Mouse (Mus musculus) neutrophil, adult 5-6 weeks (primary cell): ENCODE results near the gene Thap4. TPM values are rescaled to one million over a fixed set of nuclear protein-coding genes. Genes with fewer than 3 reads are reported as not detected.
"Not testable (repeated sequence)": the region's sequence is repeated elsewhere in the genome, so short reads cannot be mapped to it uniquely, and the experiment has no call there.

Source experiments
- ATAC-seq: fragments of 151-379, 151-347 bp; 2 replicates; pipeline ENCODE4 v1.8.0; 2017; ENCODE audit warnings: mild to moderate bottlenecking, moderate TSS enrichment; ENCODE audit not compliant: insufficient number of reproducible peaks, poor library complexity, low FRiP score, severe bottlenecking; ENCODE audit errors: extremely low read depth
- total RNA-seq: library from RNA; stranded (forward); fragments of 200-1000 nt; gene quantifications from 2 replicates; pipeline ENCODE4 v1.2.3, GENCODE M21; 2017

The Thap4 gene
- total RNA-seq, 1 experiment from 2014 or later, result 10.9 TPM

GRCm38 (mm10) chr1:93658559-93658958, 96.1 kb downstream of the Thap4 start, which contains the start of gene Stk25:
TSS of gene Stk25 (minus strand) at chr1:93658659.
- not testable (repeated sequence) for ATAC-seq

- no peak for ATAC-seq
Measured at GRCm38 (mm10) chr1:93657025-93657360, 97.7 kb downstream of the Thap4 start.

- no peak for ATAC-seq
Measured at GRCm38 (mm10) chr1:93656325-93657024, 98.2 kb downstream of the Thap4 start.

DNA sequence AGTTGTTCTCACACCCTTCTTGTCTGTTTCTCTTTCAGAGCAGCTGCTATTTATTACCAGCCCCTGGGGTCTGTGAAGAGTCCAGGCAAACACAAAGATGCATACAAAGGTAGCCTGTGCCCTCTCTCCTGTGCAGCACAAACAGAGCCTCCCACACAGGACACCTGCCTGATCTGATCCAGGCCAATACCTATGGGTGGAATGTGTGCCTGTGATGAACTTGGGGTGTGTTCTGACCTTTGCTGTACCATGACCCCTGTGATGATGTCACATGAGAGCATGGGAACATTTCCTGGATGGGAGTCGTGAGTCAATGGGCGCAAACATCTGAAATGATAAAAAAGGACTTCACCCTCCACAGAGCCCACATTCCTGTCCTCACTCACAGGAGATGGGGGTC, 99.9 kb downstream of the Thap4 start:
- ATAC-seq, result no peak

- ATAC-seq, result no peak
Measured at GRCm38 (mm10) chr1:93654275-93654674, 100.4 kb downstream of the Thap4 start.

Other genes starting within 250 kb of the Thap4 start
- 1.4 and 1.7 TPM in 2 replicates for gene Farp2, start 242.8 kb downstream of the Thap4 start, total RNA-seq
- gene Stk25, start 96.2 kb downstream of the Thap4 start, total RNA-seq, result 50.2 and 53.4 TPM in 2 replicates
- gene Bok, start 69.2 kb downstream of the Thap4 start, total RNA-seq, result not detected in 2 replicates
- gene Atg4b, start 3.4 kb downstream of the Thap4 start, total RNA-seq, result 50.0 and 57.3 TPM in 2 replicates
- 36.5 and 48.5 TPM in 2 replicates for gene Dtymk, start 47.1 kb upstream of the Thap4 start, total RNA-seq
- gene Ing5, start 49.1 kb upstream of the Thap4 start, total RNA-seq, result 25.2 and 30.5 TPM in 2 replicates
- gene D2hgdh, start 70.0 kb upstream of the Thap4 start, total RNA-seq, result 35.4 and 40.1 TPM in 2 replicates
- not detected in 2 replicates for gene Gal3st2, start 106.4 kb upstream of the Thap4 start, total RNA-seq
- not detected in 2 replicates for gene Gal3st2b, start 163.4 kb upstream of the Thap4 start, total RNA-seq
- not detected in 2 replicates for gene Gal3st2c, start 235.6 kb upstream of the Thap4 start, total RNA-seq